Mouse (Mus musculus) heart, postnatal 0 days (tissue): ENCODE measurements around the gene 1700001C19Rik. TPM values are rescaled to one million over a fixed set of nuclear protein-coding genes. Genes with fewer than 3 reads are reported as not detected.
"Not testable (repeated sequence)": the region's sequence is repeated elsewhere in the genome, so short reads cannot be mapped to it uniquely, and the experiment has no call there.

ENCODE experiments used
- ATAC-seq: fragments of 200-750 bp; cut with Nextera tagmentation; 2 replicates; pipeline ENCODE4 v1.8.0; 2017; ENCODE audit warnings: low read depth, moderate number of reproducible peaks, moderate library complexity; ENCODE audit not compliant: insufficient read depth
- DNase-seq: peaks from one replicate; pipeline ENCODE4 v3.0.0-alpha.2; 2016; ENCODE audit warnings: low spot score
- H3K27ac ChIP-seq: fragments of 300-500 bp; sonication (generic); 2 replicates; pipeline ENCODE4 v1.5.1; 2014; ENCODE audit warnings: low read depth, mild to moderate bottlenecking
- H3K27me3 ChIP-seq: fragments of 300-500 bp; sonication (generic); 2 replicates; pipeline ENCODE4 v1.6.1; 2014; ENCODE audit warnings: low read length, mixed read lengths; ENCODE audit not compliant: control insufficient read depth, insufficient read depth
- H3K36me3 ChIP-seq: fragments of 300-500 bp; sonication (generic); replicated peaks from 2 replicates; pipeline ENCODE4 v1.6.1; 2014; ENCODE audit warnings: low read length, mixed read lengths; ENCODE audit not compliant: control insufficient read depth, insufficient read depth
- H3K4me1 ChIP-seq: fragments of 300-500 bp; sonication (generic); 2 replicates; pipeline ENCODE4 v1.6.1; 2014; ENCODE audit warnings: antibody characterized with exemption; ENCODE audit not compliant: control insufficient read depth, insufficient read depth
- H3K4me2 ChIP-seq: fragments of 300-500 bp; sonication (generic); 2 replicates; pipeline ENCODE4 v1.6.1; 2014; ENCODE audit warnings: low read depth, mild to moderate bottlenecking, low read length, moderate library complexity
- H3K4me3 ChIP-seq: fragments of 300-500 bp; sonication (generic); 2 replicates; pipeline ENCODE4 v1.5.1; 2014; ENCODE audit warnings: low read depth, low read length
- H3K9ac ChIP-seq: fragments of 300-500 bp; sonication (generic); replicated peaks from 2 replicates; pipeline ENCODE4 v1.6.1; 2014; ENCODE audit warnings: low read depth, low read length, mixed read lengths
- H3K9me3 ChIP-seq: fragments of 300-500 bp; sonication (generic); replicated peaks from 2 replicates; pipeline ENCODE4 v1.6.1; 2016; ENCODE audit warnings: low read length; ENCODE audit not compliant: control insufficient read depth
- CTCF ChIP-seq: IDR thresholded peaks from 2 replicates; pipeline ENCODE4 v1.5.1; 2016; ENCODE audit warnings: antibody characterized with exemption, control low read depth, low read depth
- EP300 ChIP-seq: IDR thresholded peaks from 2 replicates; pipeline ENCODE4 v1.6.1; 2016; ENCODE audit warnings: antibody characterized with exemption, low read depth
- WGBS: fragments of 180-500 bp; shearing (Covaris S2); extraction: QIAGEN DNeasy Blood & Tissue Kit; methylation state at CpG from one replicate; pipeline ENCODE4 v1.1.7; 2014; 5-methylcytosine and 5-hydroxymethylcytosine counted together
- polyA plus RNA-seq: library from polyadenylated mRNA; unstranded; fragments of >200 nt; fragmentation: Nextera tagmentation; extraction: Ambion mirVana; gene quantifications from 2 replicates; pipeline ENCODE4 v1.2.1, GENCODE M21; 2015
- total RNA-seq: library from RNA; depleted of rRNA; stranded (reverse); fragments of >200 nt; gene quantifications from 2 replicates; pipeline ENCODE4 v1.2.3, GENCODE M21; 2014; ENCODE audit warnings: low replicate concordance

Gene 1700001C19Rik
- total and polyA plus RNA-seq, 2 experiments from 2014 or later = 1.4 to 3.4 TPM

GRCm38 (mm10) chr17:47421566-47421965, 15.6 kb downstream of the 1700001C19Rik start:
- 76% methylated on average over 3 of the region's 3 CpGs for WGBS
- TF ChIP-seq CTCF (no peak), EP300 (no peak)
- H3K9me3 ChIP-seq = no peaks in the 10 kb centered on the region

DNA sequence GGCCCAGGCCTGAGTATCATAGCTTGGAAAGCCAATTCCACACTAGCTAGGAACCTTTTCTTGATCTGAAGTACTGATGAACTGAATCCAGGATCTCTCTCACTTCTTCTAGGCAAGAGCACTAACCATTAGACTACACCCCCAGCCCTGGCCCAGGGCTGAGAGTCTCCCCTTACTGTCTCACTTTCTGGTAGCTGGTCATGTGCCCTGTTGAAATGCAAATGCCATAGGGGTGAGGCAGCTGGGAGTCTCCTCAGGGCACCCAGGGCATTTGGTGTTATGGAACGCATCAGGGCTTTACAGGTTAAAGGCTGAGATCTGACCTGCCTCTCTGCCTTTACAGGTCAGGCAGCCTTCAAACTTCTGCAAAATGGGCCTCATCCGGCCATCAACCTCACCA, 17.0 kb downstream of the 1700001C19Rik start:
- H3K9me3 ChIP-seq = no peaks in the 10 kb centered on the region
- no peak overlapping the region for H3K4me2 ChIP-seq
- H3K36me3 ChIP-seq = no peaks in the 10 kb centered on the region
- ATAC-seq (no peak), DNase-seq (no peak)
- TF ChIP-seq CTCF = no peak
- no peak for TF ChIP-seq EP300
- H3K27ac ChIP-seq = no peak overlapping the region
- no peak overlapping the region for H3K4me3 ChIP-seq
- H3K27me3 ChIP-seq = no peaks in the 10 kb centered on the region
- H3K9ac ChIP-seq = no peak overlapping the region
- 67% methylated on average over 2 of the region's 2 CpGs for WGBS
- H3K4me1 ChIP-seq = no peaks in the 10 kb centered on the region

More at GRCm38 (mm10) chr17:47421566-47421965, 15.6 kb downstream of the 1700001C19Rik start:
- H3K4me2 ChIP-seq = no peak overlapping the region
- no peaks in the 10 kb centered on the region for H3K36me3 ChIP-seq
- DNase-seq (no peak), ATAC-seq (no peak)
- no peak overlapping the region for H3K4me3 ChIP-seq
- H3K9ac ChIP-seq = no peak overlapping the region
- no peaks in the 10 kb centered on the region for H3K4me1 ChIP-seq
- no peaks in the 10 kb centered on the region for H3K27me3 ChIP-seq
- H3K27ac ChIP-seq = no peak overlapping the region

DNA sequence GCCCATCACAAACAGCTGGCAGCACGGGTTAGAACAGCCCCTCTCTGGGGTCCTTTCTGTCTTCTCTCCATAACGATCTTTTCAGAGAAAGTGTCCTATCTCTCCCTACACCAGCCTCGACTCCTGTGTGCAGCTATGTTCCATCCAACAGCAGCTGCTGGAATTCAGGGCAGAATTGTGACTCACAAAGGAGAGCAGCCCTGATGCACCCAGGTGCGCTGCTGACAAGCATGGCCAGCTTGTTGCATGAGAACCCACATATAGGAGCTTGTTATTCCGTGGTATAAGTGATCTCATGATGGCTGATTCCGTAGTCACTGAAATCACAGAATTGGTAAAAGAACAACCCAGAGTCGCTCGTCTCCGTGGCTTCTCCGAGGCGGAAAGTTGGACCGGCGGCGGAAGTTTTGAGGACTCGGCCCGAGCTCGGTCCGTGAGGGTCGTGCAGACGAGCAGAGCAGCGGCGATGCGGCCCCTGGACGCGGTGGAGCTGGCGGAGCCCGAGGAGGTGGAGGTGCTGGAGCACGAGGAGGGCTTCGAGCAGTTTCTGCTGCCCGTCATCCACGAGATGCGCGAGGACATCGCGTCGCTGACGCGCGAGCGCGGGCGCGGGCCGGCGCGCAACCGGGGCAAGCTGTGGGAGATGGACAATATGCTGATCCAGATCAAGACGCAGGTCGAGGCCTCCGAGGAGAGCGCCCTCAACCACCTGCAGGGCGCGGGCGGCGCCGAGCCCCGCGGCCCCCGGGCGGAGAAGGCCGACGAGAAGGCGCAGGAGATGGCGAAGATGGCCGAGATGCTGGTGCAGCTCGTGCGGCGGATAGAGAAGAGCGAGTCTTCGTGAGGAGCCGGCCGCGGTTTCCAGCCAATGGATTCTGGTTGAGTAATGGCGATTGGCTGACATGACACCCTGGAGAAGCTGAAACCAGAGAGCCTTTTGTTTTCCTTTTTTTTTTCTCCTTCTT, 27.0 kb downstream of the 1700001C19Rik start:
- not testable (repeated sequence) for H3K27ac ChIP-seq, DNase-seq, ATAC-seq, H3K9ac ChIP-seq, H3K4me1 ChIP-seq, H3K36me3 ChIP-seq, H3K9me3 ChIP-seq
- whole genome bisulfite sequencing = 4% methylated on average over 65 of the region's 74 CpGs
- Histone ChIP-seq H3K27me3 (peaks cover 29% of the 10 kb centered on the region), H3K4me2 (peak overlapping the region; percentile 48), H3K4me3 (peak overlapping the region; percentile 36)

DNA sequence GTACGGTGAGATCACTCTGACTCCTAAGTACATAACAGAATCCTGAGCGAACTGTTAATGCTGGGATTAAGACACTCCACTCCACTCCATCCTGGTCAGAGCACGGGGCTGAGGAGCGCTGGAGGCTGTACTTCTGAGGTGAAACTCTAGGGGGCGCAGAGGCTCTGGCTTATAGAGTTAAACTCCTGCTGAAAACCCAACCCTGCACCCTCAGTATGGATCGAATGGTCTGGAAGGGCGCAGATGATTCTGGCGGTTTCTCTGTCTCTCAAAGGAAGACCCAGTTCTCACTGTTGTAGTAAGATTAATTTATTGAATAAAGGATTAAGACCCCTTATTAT, 28.6 kb downstream of the 1700001C19Rik start:
- no peak overlapping the region for H3K27ac ChIP-seq
- H3K4me2 ChIP-seq = no peak overlapping the region
- no peak for ATAC-seq
- WGBS = 20% methylated on average over 8 of the region's 8 CpGs
- peak; percentile 43 for DNase-seq
- TF ChIP-seq CTCF (peak; percentile 55), EP300 (no peak)
- no peaks in the 10 kb centered on the region for H3K36me3 ChIP-seq
- H3K4me1 ChIP-seq = no peaks in the 10 kb centered on the region
- no peak overlapping the region for H3K9ac ChIP-seq
- H3K27me3 ChIP-seq = peaks cover 24% of the 10 kb centered on the region
- no peaks in the 10 kb centered on the region for H3K9me3 ChIP-seq
- H3K4me3 ChIP-seq = no peak overlapping the region

DNA sequence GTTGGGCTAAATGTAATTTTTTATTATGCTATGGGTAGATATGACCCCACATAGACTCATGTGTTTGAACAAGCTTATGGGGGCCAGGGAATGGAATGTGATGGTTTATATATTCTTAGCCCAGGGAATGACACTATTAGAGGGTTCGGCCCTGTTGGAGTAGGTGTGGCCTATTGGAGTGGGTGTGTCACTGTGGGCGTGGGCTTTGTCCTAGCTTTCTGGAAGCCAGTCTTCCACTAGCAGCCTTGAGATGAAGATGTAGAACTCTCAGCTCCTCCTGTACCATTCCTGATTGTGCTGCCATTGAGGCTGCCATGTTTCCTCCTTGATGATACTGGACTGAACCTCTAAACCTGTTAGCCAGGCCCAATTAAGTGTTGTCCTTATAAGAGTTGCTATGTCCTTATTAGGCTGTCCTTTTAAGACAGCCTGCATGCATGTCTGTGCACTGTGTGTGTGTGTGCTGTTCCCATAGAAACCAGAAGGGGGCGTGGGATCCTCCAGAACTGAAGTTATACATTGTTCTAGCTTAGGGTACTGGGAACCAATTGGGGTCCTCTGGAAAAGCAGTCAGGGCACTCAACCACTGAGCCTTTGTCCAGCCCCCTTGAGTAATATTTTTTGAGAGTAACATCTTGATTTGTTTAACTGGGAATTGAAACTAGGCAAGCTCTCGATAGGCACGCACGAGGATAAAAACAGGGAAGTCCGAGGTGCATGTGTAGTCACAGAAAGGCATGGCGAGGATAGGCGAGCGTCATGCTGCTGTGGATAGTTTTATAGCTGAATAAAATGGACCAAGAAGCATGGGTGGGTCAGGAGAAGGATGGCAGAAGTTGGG, 29.2 kb downstream of the 1700001C19Rik start:
- peaks cover 20% of the 10 kb centered on the region for H3K27me3 ChIP-seq
- H3K4me1 ChIP-seq = no peaks in the 10 kb centered on the region
- H3K9ac ChIP-seq = no peak overlapping the region
- DNase-seq (no peak), ATAC-seq (no peak)
- no peaks in the 10 kb centered on the region for H3K9me3 ChIP-seq
- H3K27ac ChIP-seq = no peak overlapping the region
- TF ChIP-seq CTCF (no peak), EP300 (no peak)
- no peak overlapping the region for H3K4me3 ChIP-seq
- H3K4me2 ChIP-seq = no peak overlapping the region
- H3K36me3 ChIP-seq = no peaks in the 10 kb centered on the region
- WGBS = 62% methylated on average over 10 of the region's 10 CpGs
